Mouse (Mus musculus): ENCODE measurements around the gene Igf1r. TPM values are rescaled to one million over a fixed set of nuclear protein-coding genes. Genes with fewer than 3 reads are reported as not detected.
"Not testable (repeated sequence)": the region's sequence is repeated elsewhere in the genome, so short reads cannot be mapped to it uniquely, and the experiment has no call there.

The Igf1r gene
- total RNA-seq, 2 experiments from 2014 or later: 32.5 to 38.4 TPM

- no peak for DNase-seq (ENCODE audit: extremely low spot score in 1 of 2, low spot score in 1 of 2)
These were observed 326.3 kb downstream of the Igf1r start for GRCm38 (mm10) chr7:68278908-68279307.

DNA sequence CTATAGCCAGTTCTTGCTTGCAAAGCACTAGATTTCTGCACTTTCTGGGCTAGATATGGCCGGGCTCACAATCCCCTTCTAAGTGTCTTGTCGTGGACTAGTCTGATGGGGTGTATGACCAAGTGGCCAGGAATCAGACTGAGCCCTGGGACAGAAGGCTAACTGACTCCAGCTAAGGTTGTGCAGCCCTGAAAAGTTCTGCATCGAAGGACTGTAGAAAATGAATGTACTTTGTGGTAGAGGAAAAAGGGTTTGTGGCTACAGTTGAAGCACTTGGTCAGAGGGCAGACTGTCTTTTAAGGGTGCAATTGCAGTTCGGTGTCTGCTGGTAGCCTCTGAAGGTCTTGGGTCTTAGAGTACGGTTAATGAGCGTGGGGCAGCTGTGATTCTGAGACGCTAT lies 326.9 kb downstream of the Igf1r start:
- DNase-seq (ENCODE audit: extremely low spot score in 1 of 2, low spot score in 1 of 2): no peak

GRCm38 (mm10) chr7:68280352-68280869 lies 327.8 kb downstream of the Igf1r start:
- DNase-seq (ENCODE audit: extremely low spot score in 1 of 2, low spot score in 1 of 2): no peak

DNA sequence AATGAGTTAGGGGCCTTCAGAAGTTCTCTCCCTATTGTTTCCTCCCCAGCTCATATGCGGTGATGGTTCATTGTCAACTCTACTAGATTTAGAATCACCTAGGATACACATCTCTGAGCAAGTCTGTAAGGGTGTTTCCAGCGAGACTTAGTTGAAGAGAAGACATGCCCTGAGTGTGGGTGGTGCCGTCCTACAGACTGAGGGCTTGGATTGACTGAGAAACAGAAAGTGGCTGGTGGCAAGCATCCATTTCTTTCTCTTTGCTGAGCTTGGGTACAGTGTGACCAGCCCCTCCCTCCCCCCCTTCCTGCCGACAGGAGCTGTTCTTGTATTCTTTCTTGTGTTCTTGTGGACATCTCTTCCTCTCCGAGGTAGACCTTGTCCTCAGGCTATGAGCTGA lies 328.7 kb downstream of the Igf1r start:
- DNase-seq (ENCODE audit: extremely low spot score in 1 of 2, low spot score in 1 of 2): no peak

DNA sequence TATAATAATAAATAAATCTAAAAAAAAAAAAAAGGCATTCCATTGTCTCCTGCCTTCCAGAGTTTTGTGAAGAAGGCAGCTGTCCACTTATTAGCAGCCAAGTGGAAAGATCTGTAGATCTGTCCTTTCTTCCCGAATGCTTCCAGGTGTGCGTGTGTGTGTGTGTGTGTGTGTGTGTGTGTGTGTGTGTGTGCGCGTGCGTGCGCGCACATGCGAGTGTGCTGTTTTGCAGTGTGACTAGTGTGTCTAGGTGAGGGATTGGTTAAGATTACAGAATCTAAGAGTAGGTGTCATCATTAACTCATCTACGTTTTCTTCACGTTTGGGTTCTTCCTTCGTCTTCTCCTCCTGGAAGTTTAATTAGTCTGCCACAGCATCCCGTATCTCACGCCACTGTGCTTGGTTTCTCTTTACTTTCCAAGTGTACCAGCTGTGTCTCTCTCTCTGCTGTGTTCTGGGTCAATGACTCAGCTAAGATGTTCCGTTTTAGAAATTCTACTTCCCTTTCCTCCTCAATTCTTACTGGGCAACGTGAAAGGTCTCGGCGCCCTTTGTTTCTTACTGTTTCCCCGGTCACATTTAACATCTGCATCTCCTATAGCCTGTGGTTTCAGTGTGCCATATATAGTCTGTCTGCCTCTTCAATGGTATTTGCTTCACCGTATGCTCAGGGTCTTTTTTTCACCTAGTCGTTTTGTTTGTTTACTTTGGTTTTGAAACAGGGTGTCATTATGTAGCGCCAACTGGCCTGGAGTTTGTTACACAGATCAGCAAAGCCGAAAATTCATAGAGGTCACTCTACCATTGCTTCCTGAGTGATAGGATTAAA lies 329.9 kb downstream of the Igf1r start:
- DNase-seq (ENCODE audit: extremely low spot score in 1 of 2, low spot score in 1 of 2): no peak

GRCm38 (mm10) chr7:68283133-68283520 lies 330.5 kb downstream of the Igf1r start:
- not testable (repeated sequence) for DNase-seq (ENCODE audit: extremely low spot score in 1 of 2, low spot score in 1 of 2)

Other genes with a start within 250 kb of the Igf1r start
- gene Synm, start 193.1 kb upstream of the Igf1r start, total RNA-seq (2021): 10 to 100 TPM; 18.9 to 19.5 TPM